Mouse (Mus musculus): Measurements from ENCODE around the gene Fgf11. TPM values are rescaled to one million over a fixed set of nuclear protein-coding genes. Genes with fewer than 3 reads are reported as not detected.

Gene Fgf11
- polyA plus RNA-seq, 1 experiment from 2014 or later: 2.4 TPM

GRCm38 (mm10) chr11:69778985-69779384 is 22.7 kb downstream of the Fgf11 start:
- Histone ChIP-seq H3K4me2 (peak overlapping the region; percentile 4; the same call in 1 of the 2 replicates), H3K36me3 (peaks cover 34% of the 10 kb centered on the region), H3K27me3 (replicated peaks) (peaks cover 21% of the 10 kb centered on the region), H3K4me1 (replicated peaks) (peaks cover 21% of the 10 kb centered on the region), H3K9ac (no peak overlapping the region), H3K4me3 (no peak overlapping the region), H3K9me3 (replicated peaks) (no peaks in the 10 kb centered on the region), H3K27ac (ENCODE audit: poor library complexity, severe bottlenecking) (no peak overlapping the region)
- WGBS: 36% methylated on average over 7 of the region's 7 CpGs
- no peak; the same call in 1 of the 2 replicates for ATAC-seq (ENCODE audit: insufficient number of reproducible peaks, low FRiP score)

GRCm38 (mm10) chr11:69778258-69778982 is 23.2 kb downstream of the Fgf11 start:
- peaks cover 21% of the 10 kb centered on the region for H3K27me3 ChIP-seq (replicated peaks)
- WGBS: 66% methylated on average over 23 of the region's 23 CpGs
- H3K9ac ChIP-seq: no peak overlapping the region
- peaks cover 21% of the 10 kb centered on the region for H3K4me1 ChIP-seq (replicated peaks)
- no peaks in the 10 kb centered on the region for H3K9me3 ChIP-seq (replicated peaks)
- peaks cover 34% of the 10 kb centered on the region for H3K36me3 ChIP-seq
- H3K27ac ChIP-seq (ENCODE audit: poor library complexity, severe bottlenecking): no peak overlapping the region
- ATAC-seq (ENCODE audit: insufficient number of reproducible peaks, low FRiP score): no peak; the same call in 1 of the 2 replicates
- no peak overlapping the region for H3K4me2 ChIP-seq
- no peak overlapping the region for H3K4me3 ChIP-seq

GRCm38 (mm10) chr11:69777504-69778257 is 24.0 kb downstream of the Fgf11 start:
- no peak overlapping the region for H3K9ac ChIP-seq
- peaks cover 21% of the 10 kb centered on the region for H3K4me1 ChIP-seq (replicated peaks)
- peaks cover 34% of the 10 kb centered on the region for H3K36me3 ChIP-seq
- H3K4me3 ChIP-seq: no peak overlapping the region
- H3K27me3 ChIP-seq (replicated peaks): peaks cover 21% of the 10 kb centered on the region
- H3K4me2 ChIP-seq: no peak overlapping the region
- no peaks in the 10 kb centered on the region for H3K9me3 ChIP-seq (replicated peaks)
- no peak; the same call in 1 of the 2 replicates for ATAC-seq (ENCODE audit: insufficient number of reproducible peaks, low FRiP score)
- WGBS: 53% methylated on average over 26 of the region's 26 CpGs
- no peak overlapping the region for H3K27ac ChIP-seq (ENCODE audit: poor library complexity, severe bottlenecking)

- no peak overlapping the region for H3K27ac ChIP-seq (ENCODE audit: poor library complexity, severe bottlenecking)
- WGBS: 78% methylated on average over 20 of the region's 20 CpGs
- H3K27me3 ChIP-seq (replicated peaks): peaks cover 21% of the 10 kb centered on the region
- H3K4me2 ChIP-seq: no peak overlapping the region
- H3K4me1 ChIP-seq (replicated peaks): peaks cover 21% of the 10 kb centered on the region
- H3K4me3 ChIP-seq: no peak overlapping the region
- no peak; the same call in 1 of the 2 replicates for ATAC-seq (ENCODE audit: insufficient number of reproducible peaks, low FRiP score)
- H3K9me3 ChIP-seq (replicated peaks): no peaks in the 10 kb centered on the region
- H3K9ac ChIP-seq: no peak overlapping the region
- peaks cover 38% of the 10 kb centered on the region for H3K36me3 ChIP-seq
Observed at GRCm38 (mm10) chr11:69776488-69776887, 25.2 kb downstream of the Fgf11 start.

- 65% methylated on average over 10 of the region's 10 CpGs for WGBS
- Histone ChIP-seq H3K9ac (no peak overlapping the region), H3K36me3 (peaks cover 40% of the 10 kb centered on the region), H3K27me3 (replicated peaks) (peaks cover 21% of the 10 kb centered on the region), H3K4me3 (no peak overlapping the region), H3K27ac (ENCODE audit: poor library complexity, severe bottlenecking) (no peak overlapping the region), H3K4me2 (no peak overlapping the region), H3K4me1 (replicated peaks) (peaks cover 21% of the 10 kb centered on the region), H3K9me3 (replicated peaks) (no peaks in the 10 kb centered on the region)
- no peak for ATAC-seq (ENCODE audit: insufficient number of reproducible peaks, low FRiP score)
Observed at GRCm38 (mm10) chr11:69775716-69776115, 25.9 kb downstream of the Fgf11 start.

GRCm38 (mm10) chr11:69774961-69775360 is 26.7 kb downstream of the Fgf11 start:
- no peak overlapping the region for H3K4me3 ChIP-seq
- H3K27me3 ChIP-seq (replicated peaks): peaks cover 18% of the 10 kb centered on the region
- peaks cover 40% of the 10 kb centered on the region for H3K36me3 ChIP-seq
- WGBS: 49% methylated on average over 5 of the region's 5 CpGs
- H3K9me3 ChIP-seq (replicated peaks): no peaks in the 10 kb centered on the region
- ATAC-seq (ENCODE audit: insufficient number of reproducible peaks, low FRiP score): no peak
- 0 out of 2 replicates have a peak overlapping the region, but pooled peaks have one; percentile 1 for H3K9ac ChIP-seq
- no peak overlapping the region for H3K4me2 ChIP-seq
- no peak overlapping the region for H3K27ac ChIP-seq (ENCODE audit: poor library complexity, severe bottlenecking)
- peaks cover 21% of the 10 kb centered on the region for H3K4me1 ChIP-seq (replicated peaks)

- WGBS: 50% methylated on average over 4 of the region's 4 CpGs
- Histone ChIP-seq H3K4me1 (replicated peaks) (peaks cover 36% of the 10 kb centered on the region), H3K4me2 (peak overlapping the region; percentile 75), H3K27ac (ENCODE audit: poor library complexity, severe bottlenecking) (0 out of 2 replicates have a peak overlapping the region, but pooled peaks have one; percentile 93), H3K9ac (peak overlapping the region; percentile 96; the same call in 1 of the 2 replicates), H3K27me3 (replicated peaks) (no peaks in the 10 kb centered on the region), H3K4me3 (peak overlapping the region; percentile 80), H3K9me3 (replicated peaks) (no peaks in the 10 kb centered on the region), H3K36me3 (peaks cover 6% of the 10 kb centered on the region; the same call in 1 of the 2 replicates)
- ATAC-seq (ENCODE audit: insufficient number of reproducible peaks, low FRiP score): 0 out of 2 replicates have a peak, but pooled peaks have one; percentile 37
Observed at GRCm38 (mm10) chr11:69767625-69767909, 34.1 kb downstream of the Fgf11 start.

- Histone ChIP-seq H3K4me2 (peak overlapping the region; percentile 75), H3K36me3 (peaks cover 6% of the 10 kb centered on the region; the same call in 1 of the 2 replicates), H3K27me3 (replicated peaks) (no peaks in the 10 kb centered on the region), H3K9ac (peak overlapping the region; percentile 96), H3K9me3 (replicated peaks) (no peaks in the 10 kb centered on the region), H3K4me1 (replicated peaks) (peaks cover 36% of the 10 kb centered on the region), H3K4me3 (peak overlapping the region; percentile 80), H3K27ac (ENCODE audit: poor library complexity, severe bottlenecking) (peak overlapping the region; percentile 93)
- 46% methylated on average over 13 of the region's 13 CpGs for WGBS
- ATAC-seq (ENCODE audit: insufficient number of reproducible peaks, low FRiP score): no peak
Observed at GRCm38 (mm10) chr11:69766872-69767624, 34.6 kb downstream of the Fgf11 start.

- ATAC-seq (ENCODE audit: insufficient number of reproducible peaks, low FRiP score): peak; percentile 76
- Histone ChIP-seq H3K27me3 (replicated peaks) (no peaks in the 10 kb centered on the region), H3K27ac (ENCODE audit: poor library complexity, severe bottlenecking) (peak overlapping the region; percentile 93), H3K36me3 (peaks cover 2% of the 10 kb centered on the region; the same call in 1 of the 2 replicates), H3K9me3 (replicated peaks) (no peaks in the 10 kb centered on the region), H3K9ac (peak overlapping the region; percentile 96), H3K4me1 (replicated peaks) (peaks cover 36% of the 10 kb centered on the region), H3K4me3 (peak overlapping the region; percentile 80), H3K4me2 (peak overlapping the region; percentile 75)
- WGBS: under 1% methylated on average over 36 of the region's 37 CpGs
Observed at GRCm38 (mm10) chr11:69766126-69766609, 35.5 kb downstream of the Fgf11 start.

- 20% methylated on average over 43 of the region's 55 CpGs for WGBS
- no peaks in the 10 kb centered on the region for H3K27me3 ChIP-seq (replicated peaks)
- peak; percentile 60 for ATAC-seq (ENCODE audit: insufficient number of reproducible peaks, low FRiP score)
Observed at GRCm38 (mm10) chr11:69765221-69766125, 36.2 kb downstream of the Fgf11 start, which contains the start of gene Zbtb4. Gene Zbtb4 (plus strand): TSS chr11:69765912.

More at GRCm38 (mm10) chr11:69765221-69766125, 36.2 kb downstream of the Fgf11 start, which contains the start of gene Zbtb4:
- Histone ChIP-seq H3K4me1 (replicated peaks) (peaks cover 38% of the 10 kb centered on the region), H3K4me3 (peak within 1 kb of the TSS; percentile 80), H3K27ac (ENCODE audit: poor library complexity, severe bottlenecking) (peak within 1 kb of the TSS; percentile 93), H3K4me2 (peak within 1 kb of the TSS; percentile 75), H3K9ac (peak within 1 kb of the TSS; percentile 96), H3K9me3 (replicated peaks) (no peaks in the 10 kb centered on the region), H3K36me3 (no peaks in the 10 kb centered on the region)

Measured in heart, embryonic 12.5 days (tissue).